Mouse (Mus musculus) liver, embryonic 12.5 days (tissue): ENCODE measurements around the gene Ptafr. TPM values are rescaled to one million over a fixed set of nuclear protein-coding genes. Genes with fewer than 3 reads are reported as not detected.
"Not testable (repeated sequence)": the region's sequence is repeated elsewhere in the genome, so short reads cannot be mapped to it uniquely, and the experiment has no call there.

Experiments used
- ATAC-seq: fragments of 200-750 bp; cut with Nextera tagmentation; 2 replicates; pipeline ENCODE4 v1.8.0; 2017; ENCODE audit warnings: moderate number of reproducible peaks, mild to moderate bottlenecking, moderate library complexity
- H3K27ac ChIP-seq: fragments of 300-500 bp; sonication (generic); 2 replicates; pipeline ENCODE4 v1.5.1; 2016; ENCODE audit warnings: mild to moderate bottlenecking
- H3K27me3 ChIP-seq: fragments of 300-500 bp; sonication (generic); replicated peaks from 2 replicates; pipeline ENCODE4 v1.6.1; 2016; ENCODE audit warnings: mild to moderate bottlenecking, moderate library complexity
- H3K36me3 ChIP-seq: fragments of 300-500 bp; sonication (generic); 2 replicates; pipeline ENCODE4 v1.6.1; 2016; ENCODE audit warnings: mild to moderate bottlenecking, moderate library complexity
- H3K4me1 ChIP-seq: fragments of 300-500 bp; sonication (generic); 2 replicates; pipeline ENCODE4 v1.6.1; 2016
- H3K4me2 ChIP-seq: fragments of 300-500 bp; sonication (generic); 2 replicates; pipeline ENCODE4 v1.6.1; 2016; ENCODE audit warnings: mild to moderate bottlenecking, moderate library complexity
- H3K4me3 ChIP-seq: fragments of 300-500 bp; sonication (generic); 2 replicates; pipeline ENCODE4 v1.5.1; 2016; ENCODE audit warnings: mild to moderate bottlenecking, moderate library complexity
- H3K9ac ChIP-seq: fragments of 300-500 bp; sonication (generic); 2 replicates; pipeline ENCODE4 v1.6.1; 2016; ENCODE audit warnings: mild to moderate bottlenecking, moderate library complexity
- H3K9me3 ChIP-seq: fragments of 300-500 bp; sonication (generic); replicated peaks from 2 replicates; pipeline ENCODE4 v1.6.1; 2016; ENCODE audit warnings: mild to moderate bottlenecking, moderate library complexity
- WGBS: fragments of 180-500 bp; shearing (Covaris S2); methylation state at CpG from one replicate; pipeline ENCODE4 v1.1.7; 2016; ENCODE audit not compliant: insufficient replicate concordance; 5-methylcytosine and 5-hydroxymethylcytosine counted together
- polyA plus RNA-seq: library from polyadenylated mRNA; unstranded; fragments of >200 nt; fragmentation: Nextera tagmentation; extraction: Ambion mirVana; gene quantifications from 2 replicates; pipeline ENCODE4 v1.2.1, GENCODE M21; 2016

Ptafr gene
- polyA plus RNA-seq, 1 experiment from 2014 or later: 0.94 TPM

DNA sequence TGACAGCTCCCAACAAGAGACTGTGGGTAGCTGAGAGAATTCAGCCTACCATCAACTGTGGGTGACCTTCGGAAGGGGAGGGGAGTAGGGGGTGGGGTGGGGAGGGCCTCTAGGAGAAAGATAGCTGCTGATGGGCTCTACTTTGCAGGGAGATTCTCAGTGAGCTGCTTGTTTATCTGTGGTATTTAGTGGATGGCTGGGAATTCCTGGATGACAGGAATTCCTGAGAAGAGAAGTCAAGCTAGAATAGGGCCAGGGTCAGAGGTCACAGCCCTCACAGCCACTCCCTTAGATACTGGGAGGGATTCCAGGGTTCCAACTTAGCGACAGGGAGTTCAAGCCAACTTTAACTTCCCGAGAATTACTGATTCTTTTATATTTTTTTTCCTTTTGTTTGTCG, 30.3 kb downstream of the Ptafr start:
- H3K4me1 ChIP-seq: peaks cover 12% of the 10 kb centered on the region; the same call in 1 of the 2 replicates
- H3K4me2 ChIP-seq: no peak overlapping the region
- H3K4me3 ChIP-seq: no peak overlapping the region
- H3K9me3 ChIP-seq: peaks cover 5% of the 10 kb centered on the region; the same call in 1 of the 2 replicates
- H3K27ac ChIP-seq: no peak overlapping the region
- H3K27me3 ChIP-seq: no peaks in the 10 kb centered on the region
- 52% methylated on average over 4 of the region's 4 CpGs for WGBS
- H3K9ac ChIP-seq: no peak overlapping the region
- ATAC-seq: no peak
- no peaks in the 10 kb centered on the region for H3K36me3 ChIP-seq

- Histone ChIP-seq H3K36me3 (no peaks in the 10 kb centered on the region), H3K9ac (no peak overlapping the region), H3K9me3 (peaks cover 5% of the 10 kb centered on the region; the same call in 1 of the 2 replicates), H3K4me1 (peaks cover 11% of the 10 kb centered on the region; the same call in 1 of the 2 replicates), H3K4me2 (no peak overlapping the region), H3K27me3 (no peaks in the 10 kb centered on the region; the same call in 1 of the 2 replicates), H3K4me3 (no peak overlapping the region), H3K27ac (no peak overlapping the region)
- no peak for ATAC-seq
- WGBS: 64% methylated on average over 2 of the region's 2 CpGs
These were observed 35.0 kb downstream of the Ptafr start for GRCm38 (mm10) chr4:132598861-132599260.

- Histone ChIP-seq H3K27ac (no peak overlapping the region), H3K4me1 (peaks cover 6% of the 10 kb centered on the region; the same call in 1 of the 2 replicates), H3K36me3 (no peaks in the 10 kb centered on the region), H3K9me3 (peaks cover 5% of the 10 kb centered on the region; the same call in 1 of the 2 replicates), H3K4me3 (no peak overlapping the region), H3K9ac (no peak overlapping the region), H3K4me2 (no peak overlapping the region), H3K27me3 (no peaks in the 10 kb centered on the region; the same call in 1 of the 2 replicates)
- no peak for ATAC-seq
- WGBS: 63% methylated on average over 3 of the region's 3 CpGs
These were observed 35.9 kb downstream of the Ptafr start for GRCm38 (mm10) chr4:132599764-132600163.

GRCm38 (mm10) chr4:132600465-132600864, 36.6 kb downstream of the Ptafr start:
- no peak overlapping the region for H3K4me2 ChIP-seq
- no peak overlapping the region for H3K9ac ChIP-seq
- ATAC-seq: no peak
- peaks cover 5% of the 10 kb centered on the region; the same call in 1 of the 2 replicates for H3K9me3 ChIP-seq
- H3K4me1 ChIP-seq: peaks cover 6% of the 10 kb centered on the region; the same call in 1 of the 2 replicates
- no peak overlapping the region for H3K27ac ChIP-seq
- no peaks in the 10 kb centered on the region for H3K36me3 ChIP-seq
- 67% methylated on average over 6 of the region's 6 CpGs for WGBS
- H3K27me3 ChIP-seq: no peaks in the 10 kb centered on the region; the same call in 1 of the 2 replicates
- no peak overlapping the region for H3K4me3 ChIP-seq

- H3K4me3 ChIP-seq, H3K9me3 ChIP-seq, H3K4me2 ChIP-seq, H3K9ac ChIP-seq, ATAC-seq, H3K4me1 ChIP-seq, H3K36me3 ChIP-seq, H3K27me3 ChIP-seq, H3K27ac ChIP-seq: not testable (repeated sequence)
- 59% methylated on average over 5 of the region's 5 CpGs for WGBS
These were observed 37.4 kb downstream of the Ptafr start for GRCm38 (mm10) chr4:132601242-132601641.

DNA sequence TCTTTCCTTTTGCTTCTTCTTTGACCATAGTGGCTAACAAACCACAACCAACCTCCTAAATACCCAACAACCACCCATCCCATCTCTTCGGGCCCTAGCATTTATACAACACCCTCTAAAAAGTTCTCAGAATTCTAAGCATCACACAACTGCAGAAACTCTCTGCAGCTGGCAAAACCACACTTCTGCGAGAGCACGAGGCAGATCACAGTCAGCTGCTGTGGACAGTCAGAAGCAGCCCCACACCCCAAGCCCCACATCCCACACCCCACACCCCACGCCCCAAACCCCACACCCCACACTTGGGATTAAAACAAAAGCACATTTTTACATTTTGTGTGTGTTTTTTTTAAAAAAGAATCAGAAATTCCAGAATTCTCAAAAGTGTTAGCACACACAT, 39.6 kb downstream of the Ptafr start:
- Histone ChIP-seq H3K27me3 (no peaks in the 10 kb centered on the region; the same call in 1 of the 2 replicates), H3K4me3 (no peak overlapping the region), H3K9ac (no peak overlapping the region), H3K4me2 (no peak overlapping the region), H3K27ac (no peak overlapping the region), H3K9me3 (peaks cover 5% of the 10 kb centered on the region; the same call in 1 of the 2 replicates), H3K4me1 (no peaks in the 10 kb centered on the region), H3K36me3 (no peaks in the 10 kb centered on the region)
- no peak for ATAC-seq
- WGBS: 65% methylated on average over 4 of the region's 4 CpGs

- Histone ChIP-seq H3K4me1 (no peaks in the 10 kb centered on the region), H3K27me3 (no peaks in the 10 kb centered on the region; the same call in 1 of the 2 replicates), H3K27ac (no peak overlapping the region), H3K9ac (no peak overlapping the region), H3K36me3 (no peaks in the 10 kb centered on the region), H3K9me3 (no peaks in the 10 kb centered on the region), H3K4me3 (no peak overlapping the region), H3K4me2 (no peak overlapping the region)
- no peak for ATAC-seq
- WGBS: 33% methylated on average over 5 of the region's 5 CpGs
These were observed 41.9 kb downstream of the Ptafr start for GRCm38 (mm10) chr4:132605816-132606215.

DNA sequence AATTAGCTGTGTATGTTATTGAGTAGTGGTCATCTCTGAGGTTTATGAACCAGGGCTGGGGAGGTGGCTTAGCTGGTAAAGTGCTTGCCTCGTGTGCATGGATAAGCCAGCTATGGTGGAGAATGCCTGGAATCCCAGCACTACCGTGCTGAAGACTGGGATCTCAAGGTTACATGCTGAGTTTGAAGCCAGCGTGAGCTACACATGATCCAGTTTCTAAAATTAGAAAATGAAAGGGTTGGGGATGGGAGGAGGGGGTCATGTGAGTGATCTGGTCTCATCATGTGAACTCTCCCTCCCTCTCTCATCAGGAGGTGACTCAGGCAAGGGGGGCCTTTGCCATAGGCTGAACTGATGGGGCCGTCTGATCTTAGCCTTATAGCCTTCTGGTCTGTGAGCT, 44.3 kb downstream of the Ptafr start:
- Histone ChIP-seq H3K27ac (no peak overlapping the region), H3K4me2 (no peak overlapping the region), H3K27me3 (no peaks in the 10 kb centered on the region; the same call in 1 of the 2 replicates), H3K4me1 (no peaks in the 10 kb centered on the region), H3K36me3 (no peaks in the 10 kb centered on the region), H3K9me3 (no peaks in the 10 kb centered on the region), H3K9ac (no peak overlapping the region), H3K4me3 (no peak overlapping the region)
- WGBS: 63% methylated on average over 4 of the region's 4 CpGs
- no peak for ATAC-seq

- Histone ChIP-seq H3K27me3 (no peaks in the 10 kb centered on the region; the same call in 1 of the 2 replicates), H3K36me3 (no peaks in the 10 kb centered on the region), H3K4me1 (no peaks in the 10 kb centered on the region), H3K9me3 (peaks cover 13% of the 10 kb centered on the region), H3K9ac (no peak overlapping the region), H3K27ac (no peak overlapping the region), H3K4me3 (no peak overlapping the region), H3K4me2 (no peak overlapping the region)
- WGBS: 55% methylated on average over 3 of the region's 3 CpGs
- no peak for ATAC-seq
These were observed 46.6 kb downstream of the Ptafr start for GRCm38 (mm10) chr4:132610301-132610984.

GRCm38 (mm10) chr4:132611320-132611719, 47.5 kb downstream of the Ptafr start:
- Histone ChIP-seq H3K4me2 (no peak overlapping the region), H3K4me1 (no peaks in the 10 kb centered on the region), H3K27me3 (no peaks in the 10 kb centered on the region; the same call in 1 of the 2 replicates), H3K36me3 (no peaks in the 10 kb centered on the region), H3K27ac (no peak overlapping the region), H3K9me3 (peaks cover 15% of the 10 kb centered on the region), H3K9ac (no peak overlapping the region), H3K4me3 (no peak overlapping the region)
- WGBS: 70% methylated on average over 8 of the region's 8 CpGs
- no peak for ATAC-seq

- Histone ChIP-seq H3K27ac (no peak overlapping the region), H3K9me3 (peaks cover 15% of the 10 kb centered on the region), H3K4me3 (no peak overlapping the region), H3K9ac (no peak overlapping the region), H3K27me3 (no peaks in the 10 kb centered on the region), H3K36me3 (no peaks in the 10 kb centered on the region), H3K4me2 (no peak overlapping the region), H3K4me1 (peaks cover 9% of the 10 kb centered on the region; the same call in 1 of the 2 replicates)
- no peak for ATAC-seq
- 69% methylated on average over 6 of the region's 6 CpGs for WGBS
These were observed 54.0 kb downstream of the Ptafr start for GRCm38 (mm10) chr4:132617873-132618272.

- ATAC-seq: no peak
- Histone ChIP-seq H3K9me3 (peaks cover 15% of the 10 kb centered on the region), H3K27ac (no peak overlapping the region), H3K27me3 (no peaks in the 10 kb centered on the region), H3K36me3 (no peaks in the 10 kb centered on the region), H3K4me3 (no peak overlapping the region), H3K4me1 (peaks cover 16% of the 10 kb centered on the region), H3K9ac (no peak overlapping the region), H3K4me2 (no peak overlapping the region)
- WGBS: 68% methylated on average over 10 of the region's 10 CpGs
These were observed 55.0 kb downstream of the Ptafr start for GRCm38 (mm10) chr4:132618850-132619375.
